Mouse (Mus musculus): ENCODE data around the gene Slc12a9. TPM values are rescaled to one million over a fixed set of nuclear protein-coding genes. Genes with fewer than 3 reads are reported as not detected.
A peak's percentile ranks its signal among the peaks of the same experiment; 100 is the strongest.

The Slc12a9 gene
- polyA plus RNA-seq, 1 experiment: 7.9 TPM

DNA sequence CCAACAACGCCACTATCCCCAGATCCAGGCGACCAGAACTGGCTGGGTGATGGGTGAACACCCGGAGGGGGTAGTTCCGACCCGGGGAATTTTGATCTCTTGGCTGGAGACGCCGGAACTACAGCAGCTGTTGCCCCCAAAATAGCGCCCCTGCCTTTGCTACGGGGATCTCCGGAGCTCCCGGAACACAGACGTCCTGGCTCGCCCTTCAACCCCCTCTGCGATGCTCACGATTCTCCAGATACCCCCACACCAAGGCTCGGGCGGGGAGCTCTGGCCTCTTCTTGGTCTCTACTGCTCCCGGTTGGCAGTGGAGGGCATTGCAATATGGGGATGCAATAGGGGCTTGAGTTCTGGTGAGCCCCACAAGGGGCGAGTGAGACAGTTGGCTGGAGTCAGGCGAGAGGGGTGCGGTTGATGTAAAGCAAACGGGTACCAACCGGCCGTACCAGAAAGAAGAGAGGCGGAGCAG, 44.4 kb downstream of the Slc12a9 start:
- TF ChIP-seq MYOG (IDR thresholded peaks at IDR 0.05; ENCODE audit: control insufficient read depth in 1 of 3, insufficient read depth in 1 of 3, insufficient read length in 2 of 3, low read depth in 2 of 3): peak in 2 of 3 experiments; percentile 56 to 86
- TF ChIP-seq MYOD1 (IDR thresholded peaks at IDR 0.05; ENCODE audit: control insufficient read depth in 1 of 3, insufficient read length in 2 of 3, low read depth in 2 of 3): peak; percentile 10 to 79 (median 36)
- TF ChIP-seq TCF3 (IDR thresholded peaks at IDR 0.05; ENCODE audit: insufficient read length, low read depth): no peak
- Histone ChIP-seq H3K36me3 (ENCODE audit: control insufficient read depth, insufficient read depth) (no peaks in the 10 kb centered on the region), H3K4me2 (ENCODE audit: low read depth) (peak overlapping the region; percentile 57), H3K4me3 (peak overlapping the region; percentile 19), H3K27me3 (ENCODE audit: control insufficient read depth, insufficient read depth, insufficient read length) (peaks cover 17% of the 10 kb centered on the region), H3ac (ENCODE audit: control insufficient read depth, insufficient read length) (no peak overlapping the region), H3K79me2 (ENCODE audit: control insufficient read depth, insufficient read depth) (no peaks in the 10 kb centered on the region)

DNA sequence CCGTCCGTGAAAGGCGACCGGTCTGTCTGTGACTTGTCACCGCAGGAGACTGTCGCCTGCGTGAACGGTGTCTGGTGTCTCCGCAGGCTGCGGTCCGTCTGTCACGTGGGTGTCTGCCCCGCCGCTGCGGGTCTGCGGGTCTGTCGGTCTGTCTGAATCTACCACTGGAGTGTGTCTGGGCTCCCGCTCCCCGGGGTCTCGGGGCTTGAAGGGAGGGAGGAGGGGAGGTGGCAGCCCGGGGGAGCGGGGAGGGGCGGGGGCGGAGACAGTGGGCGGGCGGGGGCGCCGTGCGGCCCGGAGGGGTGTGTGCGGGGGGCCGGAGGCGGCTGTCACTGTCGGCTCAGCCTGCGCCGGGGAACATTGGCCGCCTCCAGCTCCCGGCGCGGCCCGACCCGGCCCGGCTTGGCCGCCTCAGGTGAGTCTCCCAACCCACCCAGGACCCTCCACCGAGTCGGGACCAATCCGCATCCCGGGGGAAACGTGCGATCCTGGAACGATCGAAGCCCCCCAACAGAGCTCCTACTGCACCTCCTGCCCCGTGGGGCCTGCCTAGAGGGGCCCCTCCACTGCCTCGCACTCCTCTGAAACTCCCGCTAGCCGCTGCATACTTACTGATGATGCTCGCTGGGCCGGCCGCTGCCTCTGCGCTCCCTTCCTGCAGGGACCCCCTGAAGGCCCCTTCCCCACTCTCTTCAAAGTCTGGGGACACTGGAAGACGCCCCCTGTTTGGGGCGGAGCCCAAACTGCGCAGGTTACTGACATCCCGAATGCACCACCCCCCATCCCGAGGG, 45.2 kb downstream of the Slc12a9 start:
- H3K36me3 ChIP-seq (ENCODE audit: control insufficient read depth, insufficient read depth): no peaks in the 10 kb centered on the region
- H3K27me3 ChIP-seq (ENCODE audit: control insufficient read depth, insufficient read depth, insufficient read length): peaks cover 17% of the 10 kb centered on the region
- TF ChIP-seq USF1 (IDR thresholded peaks at IDR 0.05; ENCODE audit: low read depth): no peak
- no peak for TF ChIP-seq TCF12 (IDR thresholded peaks at IDR 0.05; ENCODE audit: insufficient read depth, poor library complexity, severe bottlenecking)
- no peak for TF ChIP-seq TCF3 (IDR thresholded peaks at IDR 0.05; ENCODE audit: insufficient read length, low read depth)
- no peak for TF ChIP-seq MAX (IDR thresholded peaks at IDR 0.05; ENCODE audit: low read depth)
- no peak for TF ChIP-seq CEBPB (IDR thresholded peaks at IDR 0.05; ENCODE audit: insufficient read depth, poor library complexity, severe bottlenecking)
- TF ChIP-seq POLR2A (IDR thresholded peaks at IDR 0.05; ENCODE audit: insufficient read length, low read depth): no peak
- no peak for TF ChIP-seq E2F4 (IDR thresholded peaks at IDR 0.05; ENCODE audit: insufficient read depth)
- TF ChIP-seq MYOD1 (IDR thresholded peaks at IDR 0.05; ENCODE audit: control insufficient read depth in 1 of 3, insufficient read length in 2 of 3, low read depth in 2 of 3): no peak
- TF ChIP-seq MYOG (IDR thresholded peaks at IDR 0.05; ENCODE audit: control insufficient read depth in 1 of 3, insufficient read depth in 1 of 3, insufficient read length in 2 of 3, low read depth in 2 of 3): no peak
- TF ChIP-seq REST (IDR thresholded peaks at IDR 0.05; ENCODE audit: insufficient read depth, insufficient read length): no peak
- H3K79me2 ChIP-seq (ENCODE audit: control insufficient read depth, insufficient read depth): no peaks in the 10 kb centered on the region
- H3K4me2 ChIP-seq (ENCODE audit: low read depth): peak overlapping the region; percentile 65
- no peak overlapping the region for H3ac ChIP-seq (ENCODE audit: control insufficient read depth, insufficient read length)
- peak overlapping the region; percentile 19 for H3K4me3 ChIP-seq

DNA sequence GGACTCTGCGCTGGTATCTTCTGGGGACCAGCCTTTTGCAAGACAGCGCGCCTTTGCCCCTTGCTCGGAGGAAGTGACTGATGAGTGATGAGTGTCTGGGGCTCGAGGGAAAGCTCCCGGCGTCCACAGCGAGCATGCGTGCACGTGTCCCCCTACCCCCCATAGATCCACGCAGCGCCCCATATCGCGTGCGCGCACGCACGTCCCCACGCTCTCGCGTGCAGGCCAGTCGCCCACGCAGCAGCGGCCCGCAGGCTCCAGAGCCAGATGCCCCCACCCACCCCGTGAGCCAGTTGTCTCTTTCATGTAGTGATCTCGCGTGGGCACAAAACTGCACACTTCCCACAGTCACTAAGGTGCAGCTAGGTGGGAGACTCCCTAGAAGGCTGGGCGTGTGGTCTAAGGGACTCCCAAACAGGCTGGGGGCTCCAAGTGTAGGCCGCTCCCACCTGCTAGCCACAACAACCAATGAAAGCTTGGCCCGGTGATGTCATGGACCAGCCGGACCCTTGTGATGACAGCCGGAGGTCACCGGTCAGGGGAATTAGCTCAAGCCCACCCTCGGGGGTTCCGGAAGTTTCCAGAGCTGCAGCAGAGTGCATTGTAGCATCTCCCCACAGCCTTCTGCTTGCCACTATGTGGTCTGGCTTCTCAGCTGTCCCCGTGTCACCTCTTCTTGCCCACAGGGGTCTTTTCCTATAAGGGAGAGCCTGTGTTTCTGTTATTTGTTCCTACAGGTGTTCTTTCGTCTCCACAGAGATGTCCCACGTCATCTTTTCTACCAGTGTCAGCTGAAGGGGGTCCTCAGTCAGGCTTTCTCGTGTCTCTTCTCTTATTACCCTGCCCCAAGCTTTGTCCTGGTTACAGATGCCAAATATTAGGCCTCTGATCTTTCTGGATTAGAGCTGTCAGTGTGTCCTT, 46.1 kb downstream of the Slc12a9 start, which contains the start of gene Ache:
Gene Ache (plus strand): TSS at position 488 of the 921 bp plus-strand sequence.
- peaks cover 17% of the 10 kb centered on the region for H3K27me3 ChIP-seq (ENCODE audit: control insufficient read depth, insufficient read depth, insufficient read length)
- TF ChIP-seq USF1 (IDR thresholded peaks at IDR 0.05; ENCODE audit: low read depth) (no peak), MYOD1 (IDR thresholded peaks at IDR 0.05; ENCODE audit: control insufficient read depth in 1 of 3, insufficient read length in 2 of 3, low read depth in 2 of 3) (peak in 1 of 3 experiments; percentile 34)
- peak within 1 kb of the TSS; percentile 19 for H3K4me3 ChIP-seq
- no peaks in the 10 kb centered on the region for H3K79me2 ChIP-seq (ENCODE audit: control insufficient read depth, insufficient read depth)
- H3ac ChIP-seq (ENCODE audit: control insufficient read depth, insufficient read length): no peak within 1 kb of the TSS
- peak within 1 kb of the TSS; percentile 65 for H3K4me2 ChIP-seq (ENCODE audit: low read depth)
- no peaks in the 10 kb centered on the region for H3K36me3 ChIP-seq (ENCODE audit: control insufficient read depth, insufficient read depth)

DNA sequence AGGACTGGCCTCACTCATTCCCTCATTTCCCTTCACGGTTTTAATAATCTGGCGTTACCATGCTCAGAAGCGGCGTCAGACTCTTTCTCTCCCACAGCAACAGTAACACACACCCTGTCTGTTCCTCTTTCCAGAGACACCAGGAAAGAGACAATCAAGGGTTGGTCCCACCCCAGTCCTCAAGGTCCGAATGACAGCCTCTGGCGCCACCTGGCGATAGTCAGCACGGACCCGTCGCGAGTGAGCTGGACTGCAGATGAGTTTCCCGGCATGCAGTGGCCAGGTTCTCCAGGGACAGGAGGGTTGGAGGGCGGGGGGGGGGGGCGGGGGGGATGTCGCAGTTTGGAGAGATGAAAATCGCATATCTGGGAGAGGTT, 46.8 kb downstream of the Slc12a9 start:
- H3K4me2 ChIP-seq (ENCODE audit: low read depth): peak overlapping the region; percentile 58
- no peaks in the 10 kb centered on the region for H3K36me3 ChIP-seq (ENCODE audit: control insufficient read depth, insufficient read depth)
- peak overlapping the region; percentile 19 for H3K4me3 ChIP-seq
- TF ChIP-seq TCF12 (IDR thresholded peaks at IDR 0.05; ENCODE audit: insufficient read depth, poor library complexity, severe bottlenecking): no peak
- no peak for TF ChIP-seq MYOG (IDR thresholded peaks at IDR 0.05; ENCODE audit: control insufficient read depth in 1 of 3, insufficient read depth in 1 of 3, insufficient read length in 2 of 3, low read depth in 2 of 3)
- TF ChIP-seq POLR2A (IDR thresholded peaks at IDR 0.05; ENCODE audit: insufficient read length, low read depth): no peak
- peak in 1 of 3 experiments; percentile 13 for TF ChIP-seq MYOD1 (IDR thresholded peaks at IDR 0.05; ENCODE audit: control insufficient read depth in 1 of 3, insufficient read length in 2 of 3, low read depth in 2 of 3)
- no peak overlapping the region for H3ac ChIP-seq (ENCODE audit: control insufficient read depth, insufficient read length)
- peaks cover 16% of the 10 kb centered on the region for H3K27me3 ChIP-seq (ENCODE audit: control insufficient read depth, insufficient read depth, insufficient read length)
- H3K79me2 ChIP-seq (ENCODE audit: control insufficient read depth, insufficient read depth): no peaks in the 10 kb centered on the region

DNA sequence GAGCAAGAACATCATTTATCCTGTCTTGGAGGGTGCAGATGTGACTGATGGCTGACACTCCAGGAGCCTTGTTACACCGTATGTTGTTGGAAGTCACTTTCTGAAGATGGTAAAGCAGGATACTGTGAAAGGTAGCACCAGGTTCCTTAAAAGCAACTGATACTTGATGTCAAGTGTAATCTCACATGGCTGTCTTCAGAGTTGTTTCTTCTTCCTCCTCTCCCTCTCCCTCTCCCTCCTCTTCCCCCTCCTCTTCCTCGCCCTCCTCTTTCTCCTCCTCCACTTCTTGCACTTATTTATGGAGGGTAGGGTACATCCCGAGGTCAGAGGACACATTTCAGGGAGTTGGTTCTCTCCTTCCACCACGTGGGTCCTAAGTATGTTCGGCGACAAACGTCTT, 47.4 kb downstream of the Slc12a9 start:
- no peaks in the 10 kb centered on the region for H3K79me2 ChIP-seq (ENCODE audit: control insufficient read depth, insufficient read depth)
- no peak for TF ChIP-seq POLR2AphosphoS2 (IDR thresholded peaks at IDR 0.05; ENCODE audit: insufficient read length, low read depth)
- no peak for TF ChIP-seq USF1 (IDR thresholded peaks at IDR 0.05; ENCODE audit: low read depth)
- no peak for TF ChIP-seq POLR2A (IDR thresholded peaks at IDR 0.05; ENCODE audit: insufficient read length, low read depth)
- TF ChIP-seq MAX (IDR thresholded peaks at IDR 0.05; ENCODE audit: low read depth): no peak
- no peak for TF ChIP-seq SRF (IDR thresholded peaks at IDR 0.05; ENCODE audit: control insufficient read depth, insufficient read length, low read depth)
- no peak for TF ChIP-seq TCF3 (IDR thresholded peaks at IDR 0.05; ENCODE audit: insufficient read length, low read depth)
- no peak for TF ChIP-seq REST (IDR thresholded peaks at IDR 0.05; ENCODE audit: insufficient read depth, insufficient read length)
- TF ChIP-seq MYOD1 (IDR thresholded peaks at IDR 0.05; ENCODE audit: control insufficient read depth in 1 of 3, insufficient read length in 2 of 3, low read depth in 2 of 3): no peak
- TF ChIP-seq CEBPB (IDR thresholded peaks at IDR 0.05; ENCODE audit: insufficient read depth, poor library complexity, severe bottlenecking): no peak
- no peak for TF ChIP-seq E2F4 (IDR thresholded peaks at IDR 0.05; ENCODE audit: insufficient read depth)
- no peak for TF ChIP-seq TCF12 (IDR thresholded peaks at IDR 0.05; ENCODE audit: insufficient read depth, poor library complexity, severe bottlenecking)
- TF ChIP-seq MYOG (IDR thresholded peaks at IDR 0.05; ENCODE audit: control insufficient read depth in 1 of 3, insufficient read depth in 1 of 3, insufficient read length in 2 of 3, low read depth in 2 of 3): no peak
- no peak overlapping the region for H3K4me3 ChIP-seq
- H3ac ChIP-seq (ENCODE audit: control insufficient read depth, insufficient read length): no peak overlapping the region
- H3K36me3 ChIP-seq (ENCODE audit: control insufficient read depth, insufficient read depth): no peaks in the 10 kb centered on the region
- peaks cover 12% of the 10 kb centered on the region for H3K27me3 ChIP-seq (ENCODE audit: control insufficient read depth, insufficient read depth, insufficient read length)
- H3K4me2 ChIP-seq (ENCODE audit: low read depth): no peak overlapping the region
